Mouse (Mus musculus) G1E (cell line): Measurements from ENCODE around the gene Tbc1d22a. TPM values are rescaled to one million over a fixed set of nuclear protein-coding genes. Genes with fewer than 3 reads are reported as not detected.

Experiments used
- ATAC-seq: 2 replicates; pipeline ENCODE4 v1.8.0; 2016; ENCODE audit warnings: mild to moderate bottlenecking; ENCODE audit not compliant: insufficient number of reproducible peaks, poor library complexity, low FRiP score, severe bottlenecking; ENCODE audit errors: extremely low read depth
- DNase-seq: peaks from one replicate; pipeline ENCODE4 v3.0.0; 2012; ENCODE audit warnings: low spot score
- H3K27me3 ChIP-seq: 2 replicates; pipeline ENCODE4 v1.6.1; 2012; ENCODE audit warnings: mild to moderate bottlenecking, low read length, inconsistent platforms; ENCODE audit not compliant: insufficient read depth
- H3K36me3 ChIP-seq: replicated peaks from 2 replicates; pipeline ENCODE3; 2012; ENCODE audit warnings: mild to moderate bottlenecking, inconsistent platforms
- H3K4me1 ChIP-seq: 2 replicates; pipeline ENCODE4 v1.6.1; 2012; ENCODE audit warnings: low read depth, low read length, inconsistent platforms, mixed read lengths; ENCODE audit not compliant: insufficient read depth
- H3K4me3 ChIP-seq: 2 replicates; pipeline ENCODE4 v1.5.1; 2012; ENCODE audit warnings: low read depth, mild to moderate bottlenecking, inconsistent platforms, low read length, moderate library complexity, mixed read lengths
- H3K9me3 ChIP-seq: replicated peaks from 2 replicates; pipeline ENCODE4 v1.6.1; 2012; ENCODE audit warnings: inconsistent platforms
- CTCF ChIP-seq: IDR thresholded peaks from 2 replicates; pipeline ENCODE4 v1.5.1; 2012; ENCODE audit warnings: low read depth, low read length, inconsistent platforms, mixed read lengths
- GATA1 ChIP-seq: IDR thresholded peaks from 2 replicates; pipeline ENCODE4 v1.6.1; 2012; ENCODE audit warnings: borderline replicate concordance, low read length, inconsistent platforms, mixed read lengths
- GATA2 ChIP-seq: IDR thresholded peaks from 2 replicates; pipeline ENCODE4 v1.6.1; 2012; ENCODE audit warnings: low read depth, low read length, inconsistent platforms, borderline replicate concordance
- POLR2AphosphoS5 ChIP-seq: IDR thresholded peaks from 2 replicates; pipeline ENCODE4 v1.6.1; 2012; ENCODE audit warnings: low read depth, low read length, inconsistent platforms; ENCODE audit not compliant: insufficient replicate concordance
- TAL1 ChIP-seq: conservative IDR thresholded peaks from 2 replicates; pipeline ENCODE4 v1.6.1; 2012; ENCODE audit warnings: low read depth, low read length, inconsistent platforms, mixed read lengths
- polyA plus RNA-seq: library from polyadenylated mRNA; stranded (reverse); fragments of >175 nt; gene quantifications from 2 replicates; pipeline ENCODE4 v1.2.3, GENCODE M21; 2012
- total RNA-seq, 2 experiments: library from RNA; stranded (forward) in 1 of 2; stranded (reverse) in 1 of 2; fragments of 200-1000 nt in 1 of 2; fragments of >200 nt in 1 of 2; fragmentation: Nextera tagmentation in 1 of 2; gene quantifications; 2 replicates each; pipeline ENCODE4 v1.2.3; 2014 to 2017

Tbc1d22a gene
- total and polyA plus RNA-seq, 3 experiments: 11.5 to 13.6 (median 11.9) TPM

DNA sequence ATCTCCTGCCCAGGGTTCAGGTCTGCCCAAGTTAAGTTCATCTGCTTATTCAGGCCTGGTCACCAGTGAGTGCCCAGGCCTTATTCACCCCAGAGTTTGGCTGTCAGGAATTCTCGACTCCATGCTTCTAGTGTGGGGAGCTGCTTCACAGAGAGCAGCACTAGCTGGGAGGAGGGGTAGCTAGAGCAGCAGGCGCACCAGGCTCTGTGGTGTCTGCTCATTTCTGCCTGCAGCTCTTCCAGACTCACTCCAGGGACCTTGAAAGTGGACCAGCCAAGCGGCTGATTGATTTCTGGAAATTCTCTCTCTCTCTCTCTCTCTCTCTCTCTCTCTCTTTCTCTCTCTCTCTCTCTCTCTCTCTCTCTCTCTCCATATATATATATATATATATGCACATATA, 146.1 kb downstream of the Tbc1d22a start:
- H3K9me3 ChIP-seq: no peaks in the 10 kb centered on the region
- H3K36me3 ChIP-seq: peaks cover 55% of the 10 kb centered on the region
- no peak for TF ChIP-seq TAL1
- TF ChIP-seq CTCF: no peak
- no peak for TF ChIP-seq POLR2AphosphoS5
- no peak for TF ChIP-seq GATA2
- TF ChIP-seq GATA1: no peak
- ATAC-seq (no peak), DNase-seq (no peak)
- H3K4me1 ChIP-seq: no peaks in the 10 kb centered on the region
- no peaks in the 10 kb centered on the region for H3K27me3 ChIP-seq
- no peak overlapping the region for H3K4me3 ChIP-seq

DNA sequence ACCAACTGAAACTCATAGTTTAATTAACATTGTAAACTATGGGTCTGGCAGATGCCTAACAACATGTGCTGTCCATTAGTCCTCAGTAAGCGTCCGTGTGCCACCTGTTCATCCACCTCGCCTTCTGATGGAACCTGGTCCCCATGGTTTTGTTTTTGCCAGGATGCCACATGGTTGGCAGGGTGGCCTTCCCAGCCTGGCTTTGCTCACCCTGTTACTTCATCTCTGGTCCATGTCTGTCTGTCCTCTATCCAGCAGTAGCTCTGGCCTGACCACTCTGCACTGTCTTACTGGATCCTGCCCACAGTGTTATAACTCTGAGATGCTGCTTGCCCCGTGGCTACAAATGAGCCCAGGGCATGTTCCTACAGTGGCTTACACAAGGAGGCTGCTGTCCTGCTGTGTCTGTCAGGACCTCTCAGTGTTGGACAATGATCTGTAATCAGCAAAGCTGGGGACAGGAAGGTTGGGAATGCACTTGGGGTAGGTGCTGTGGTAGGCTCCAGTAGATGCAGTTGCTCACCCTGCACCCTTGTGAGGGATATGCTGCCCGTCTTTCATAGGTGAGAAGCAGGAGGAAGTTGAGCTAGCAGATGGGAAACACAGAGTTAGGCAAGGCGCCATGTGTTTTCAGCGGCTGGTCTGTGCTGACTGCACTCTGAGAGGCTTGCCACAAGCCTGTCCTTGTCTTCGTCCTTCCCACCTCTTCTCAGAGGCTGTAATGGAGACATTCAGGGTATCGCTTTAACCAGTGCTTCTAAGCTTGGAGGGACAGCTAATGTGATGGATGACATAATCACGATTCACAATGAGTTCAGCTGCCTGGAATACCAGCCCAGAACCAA, 148.3 kb downstream of the Tbc1d22a start:
- H3K9me3 ChIP-seq: no peaks in the 10 kb centered on the region
- no peak for DNase-seq
- H3K36me3 ChIP-seq: peaks cover 66% of the 10 kb centered on the region
- TF ChIP-seq POLR2AphosphoS5: no peak
- TF ChIP-seq CTCF: no peak
- TF ChIP-seq GATA2: no peak
- no peak for TF ChIP-seq GATA1
- no peak for TF ChIP-seq TAL1
- ATAC-seq: no peak
- no peaks in the 10 kb centered on the region for H3K27me3 ChIP-seq
- no peak overlapping the region for H3K4me3 ChIP-seq
- no peaks in the 10 kb centered on the region for H3K4me1 ChIP-seq

- Histone ChIP-seq H3K9me3 (no peaks in the 10 kb centered on the region), H3K4me3 (no peak overlapping the region), H3K4me1 (no peaks in the 10 kb centered on the region), H3K27me3 (no peaks in the 10 kb centered on the region), H3K36me3 (peaks cover 72% of the 10 kb centered on the region)
- TF ChIP-seq POLR2AphosphoS5 (no peak), CTCF (no peak)
- no peak for ATAC-seq
- DNase-seq: no peak
Measured at GRCm38 (mm10) chr15:86363841-86364295, 149.6 kb downstream of the Tbc1d22a start.

DNA sequence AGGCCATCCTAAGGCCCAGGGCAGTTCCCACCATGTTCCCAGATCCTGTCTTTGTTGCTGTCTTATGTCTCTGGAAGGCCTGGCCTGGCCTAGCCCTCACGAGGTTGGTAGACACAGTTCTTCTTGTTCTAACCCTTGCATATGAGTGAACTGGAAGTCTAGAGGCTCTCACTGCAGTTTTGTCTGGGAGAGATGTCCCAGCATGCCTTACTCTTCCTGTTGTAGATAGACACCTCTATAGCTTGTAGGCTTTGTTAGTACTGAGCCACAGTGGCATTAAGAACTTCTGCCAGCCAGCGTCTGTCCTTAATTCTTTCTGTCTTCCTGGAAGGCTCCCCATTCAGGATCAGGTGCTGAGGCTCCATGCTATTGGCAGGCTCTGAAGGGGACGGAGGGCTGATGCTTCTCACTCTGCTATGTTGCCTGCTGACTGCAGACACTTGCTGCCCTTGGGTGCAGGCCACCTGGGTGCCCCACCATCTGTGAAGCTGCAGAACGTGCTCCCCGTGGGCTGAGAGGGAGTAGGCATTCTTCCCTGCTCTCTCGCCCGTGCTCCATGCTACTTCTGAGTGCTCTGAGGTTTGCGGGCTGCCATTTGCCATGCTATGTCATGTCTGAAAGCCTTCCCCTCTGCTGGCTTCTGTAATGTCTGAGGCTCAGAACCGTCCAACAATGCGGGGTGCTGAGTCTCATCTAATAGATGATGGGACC, 150.8 kb downstream of the Tbc1d22a start:
- Histone ChIP-seq H3K4me1 (no peaks in the 10 kb centered on the region), H3K36me3 (peaks cover 73% of the 10 kb centered on the region), H3K4me3 (no peak overlapping the region), H3K27me3 (no peaks in the 10 kb centered on the region), H3K9me3 (no peaks in the 10 kb centered on the region)
- ATAC-seq (no peak), DNase-seq (no peak)
- no peak for TF ChIP-seq CTCF
- TF ChIP-seq GATA2: no peak
- no peak for TF ChIP-seq TAL1
- TF ChIP-seq POLR2AphosphoS5: no peak
- TF ChIP-seq GATA1: no peak

DNA sequence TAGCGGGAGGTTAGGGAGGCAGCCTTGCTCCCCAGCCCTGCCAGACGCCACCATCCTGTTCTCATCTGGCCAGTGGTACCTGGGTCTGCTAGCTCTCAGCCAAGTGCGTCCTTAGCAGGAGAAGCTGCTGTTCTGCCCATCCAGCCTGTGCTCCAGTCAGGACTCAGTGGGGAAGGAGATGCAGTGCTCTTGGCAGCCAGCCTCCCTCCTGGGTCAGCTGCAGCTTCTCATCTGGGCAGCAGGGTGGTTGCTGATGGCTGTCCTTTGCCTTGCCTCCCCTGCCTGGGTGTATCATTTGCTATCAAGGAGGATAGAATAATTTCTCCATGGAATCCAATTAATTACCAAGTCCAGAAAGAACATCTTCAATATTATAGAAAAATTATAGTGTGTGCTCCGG, 152.5 kb downstream of the Tbc1d22a start:
- Histone ChIP-seq H3K4me1 (no peaks in the 10 kb centered on the region), H3K36me3 (peaks cover 74% of the 10 kb centered on the region), H3K9me3 (no peaks in the 10 kb centered on the region), H3K27me3 (no peaks in the 10 kb centered on the region), H3K4me3 (no peak overlapping the region)
- TF ChIP-seq CTCF (no peak), TAL1 (no peak), GATA1 (no peak), GATA2 (no peak)
- DNase-seq (no peak), ATAC-seq (no peak)

GRCm38 (mm10) chr15:86367247-86367646, 153.0 kb downstream of the Tbc1d22a start:
- no peaks in the 10 kb centered on the region for H3K9me3 ChIP-seq
- H3K4me3 ChIP-seq: no peak overlapping the region
- no peaks in the 10 kb centered on the region for H3K27me3 ChIP-seq
- DNase-seq (no peak), ATAC-seq (no peak)
- no peaks in the 10 kb centered on the region for H3K4me1 ChIP-seq
- peaks cover 75% of the 10 kb centered on the region for H3K36me3 ChIP-seq
- no peak for TF ChIP-seq CTCF
- TF ChIP-seq GATA2: no peak
- TF ChIP-seq GATA1: no peak
- no peak for TF ChIP-seq POLR2AphosphoS5
- TF ChIP-seq TAL1: no peak
